Mouse (Mus musculus) Patski (cell line): Measurements from ENCODE around the gene Slc25a41. TPM values are rescaled to one million over a fixed set of nuclear protein-coding genes. Genes with fewer than 3 reads are reported as not detected.
"Not testable (repeated sequence)": the region's sequence is repeated elsewhere in the genome, so short reads cannot be mapped to it uniquely, and the experiment has no call there.

Source experiments
- ATAC-seq: fragments of 100-300 bp; one replicate; pipeline ENCODE4 v1.8.0; 2021
- CTCF ChIA-PET: fragments of 350-600 bp; sonication (Branson Sonifier 250); formaldehyde crosslinking; loops from one replicate; lab custom pipeline; 2022; ENCODE audit warnings: inconsistent platforms; lab: Charles Lee
- POLR2A ChIA-PET: fragments of 350-600 bp; sonication (Branson Sonifier 250); formaldehyde crosslinking; loops from one replicate; lab custom pipeline; 2022; ENCODE audit warnings: antibody characterized with exemption, inconsistent platforms; lab: Charles Lee
- DNase-seq: peaks from one replicate; pipeline ENCODE4 v3.0.0-alpha.2; 2011; ENCODE audit warnings: low read depth, low spot score
- H3K27me3 ChIP-seq: fragments of 371-371 bp; one replicate; pipeline ENCODE4 v1.5.1; 2021
- CTCF ChIP-seq: fragments of 100-300 bp; IDR thresholded peaks from one replicate; pipeline ENCODE4 v1.5.1; 2021
- in situ Hi-C: fragments of 300-500 bp; cut with MboI; formaldehyde crosslinking; loops from 3 replicates; pipeline ENCODE4 v1.11.1; 2018; ENCODE audit warnings: low pct_unique_long_range_greater_than_20kb, mixed read lengths
- polyA plus RNA-seq: library from polyadenylated mRNA; unstranded; gene quantifications from one replicate; pipeline ENCODE4 v1.2.3, GENCODE M21; 2021

Gene Slc25a41
- polyA plus RNA-seq, 1 experiment from 2014 or later = not detected

DNA sequence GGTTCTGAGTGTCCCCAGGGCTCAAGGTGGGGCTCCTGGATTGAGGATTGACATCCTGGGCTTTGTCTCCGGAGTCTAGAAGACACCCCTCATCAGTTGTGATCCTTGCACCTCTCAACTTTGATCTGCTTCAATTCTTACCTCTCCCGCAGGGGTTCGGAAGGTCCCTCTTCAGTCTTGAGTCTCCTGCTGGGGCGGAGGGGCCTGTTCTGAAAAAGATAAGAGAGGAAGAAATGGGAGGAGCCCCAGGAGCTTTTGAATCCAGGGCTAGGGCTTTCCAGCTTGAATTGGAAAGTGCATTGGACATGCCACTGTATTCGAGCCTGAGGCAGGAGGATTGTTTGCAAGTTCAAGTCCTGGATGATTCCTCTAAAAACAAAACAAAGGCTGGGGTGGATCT, 25.5 kb upstream of the Slc25a41 start:
- ATAC-seq = no peak
- POLR2A ChIA-PET = no interaction called here
- DNase-seq = no peak
- H3K27me3 ChIP-seq = no peaks in the 10 kb centered on the region
- no peak for TF ChIP-seq CTCF
- CTCF ChIA-PET = interaction anchor here (1.1 kb wide), 1 partner anchor 56 kb away, joined by 3 read pairs; no protein-coding TSS in a partner anchor
- in situ Hi-C loops = no loop called here

GRCm38 (mm10) chr17:57063031-57063430, 21.6 kb upstream of the Slc25a41 start:
- no peak for TF ChIP-seq CTCF
- ChIA-PET POLR2A (interaction anchor here (0.7 kb wide), 1 partner anchor 243 kb away, joined by 5 read pairs; no protein-coding TSS in a partner anchor), CTCF (no interaction called here)
- H3K27me3 ChIP-seq = no peaks in the 10 kb centered on the region
- ATAC-seq = no peak
- DNase-seq = no peak
- in situ Hi-C loops = loop anchor here (5.0 kb wide), 1 partner anchor 66 kb away; the partner anchor contains the start of gene Alkbh7

GRCm38 (mm10) chr17:57062548-57062947, 21.1 kb upstream of the Slc25a41 start:
- no peak for TF ChIP-seq CTCF

DNA sequence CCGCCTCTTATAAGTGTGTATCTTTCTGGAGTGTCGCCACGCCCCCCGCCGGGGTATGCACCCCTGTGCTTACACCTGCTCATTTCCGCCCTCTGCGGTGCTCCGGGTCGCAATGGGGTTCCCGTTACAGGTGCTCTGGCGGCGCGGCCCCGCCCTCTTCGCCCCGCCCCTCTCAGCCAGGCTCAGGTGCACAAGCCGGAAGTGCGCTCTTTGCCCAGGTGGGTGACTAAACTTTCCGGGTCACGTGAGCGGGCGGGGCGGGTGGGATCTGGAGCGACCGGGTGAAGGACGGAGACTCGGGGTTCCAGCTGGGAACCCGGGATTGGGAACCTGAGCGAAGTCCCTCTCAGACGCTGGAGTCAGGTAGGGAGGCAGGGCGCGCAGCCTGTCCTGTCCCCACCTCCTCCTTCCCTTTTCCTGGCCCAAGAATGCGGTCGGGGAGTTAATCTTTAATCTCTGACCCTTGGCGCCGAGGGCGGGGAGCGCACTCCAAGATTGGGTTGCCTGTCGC, 20.6 kb upstream of the Slc25a41 start:
- peak; percentile 25 for ATAC-seq
- POLR2A ChIA-PET = no interaction called here
- in situ Hi-C loops = loop anchor here (5.0 kb wide), 1 partner anchor 65 kb away; the partner anchor contains the start of gene Alkbh7
- CTCF ChIA-PET = no interaction called here
- no peak for DNase-seq
- no peak for TF ChIP-seq CTCF
- no peaks in the 10 kb centered on the region for H3K27me3 ChIP-seq

More at GRCm38 (mm10) chr17:57062548-57062947, 21.1 kb upstream of the Slc25a41 start:
- ATAC-seq (no peak), DNase-seq (no peak)
- CTCF ChIA-PET = no interaction called here
- H3K27me3 ChIP-seq = no peaks in the 10 kb centered on the region
- in situ Hi-C loops = loop anchor here (5.0 kb wide), 1 partner anchor 65 kb away; the partner anchor contains the start of gene Alkbh7
- POLR2A ChIA-PET = interaction anchor here (0.7 kb wide), 1 partner anchor 243 kb away, joined by 5 read pairs; no protein-coding TSS in a partner anchor

GRCm38 (mm10) chr17:57061069-57061468, 19.6 kb upstream of the Slc25a41 start:
- ChIA-PET CTCF (interaction anchor here (1.1 kb wide), 3 partner anchors 10 to 215 kb away, joined by 3 to 5 read pairs (median 3); partner anchors contain the start of gene Khsrp), POLR2A (no interaction called here)
- ATAC-seq (no peak), DNase-seq (no peak)
- H3K27me3 ChIP-seq = no peaks in the 10 kb centered on the region
- TF ChIP-seq CTCF = no peak
- in situ Hi-C loops = loop anchor here (5.0 kb wide), 1 partner anchor 64 kb away; the partner anchor contains the start of gene Alkbh7

DNA sequence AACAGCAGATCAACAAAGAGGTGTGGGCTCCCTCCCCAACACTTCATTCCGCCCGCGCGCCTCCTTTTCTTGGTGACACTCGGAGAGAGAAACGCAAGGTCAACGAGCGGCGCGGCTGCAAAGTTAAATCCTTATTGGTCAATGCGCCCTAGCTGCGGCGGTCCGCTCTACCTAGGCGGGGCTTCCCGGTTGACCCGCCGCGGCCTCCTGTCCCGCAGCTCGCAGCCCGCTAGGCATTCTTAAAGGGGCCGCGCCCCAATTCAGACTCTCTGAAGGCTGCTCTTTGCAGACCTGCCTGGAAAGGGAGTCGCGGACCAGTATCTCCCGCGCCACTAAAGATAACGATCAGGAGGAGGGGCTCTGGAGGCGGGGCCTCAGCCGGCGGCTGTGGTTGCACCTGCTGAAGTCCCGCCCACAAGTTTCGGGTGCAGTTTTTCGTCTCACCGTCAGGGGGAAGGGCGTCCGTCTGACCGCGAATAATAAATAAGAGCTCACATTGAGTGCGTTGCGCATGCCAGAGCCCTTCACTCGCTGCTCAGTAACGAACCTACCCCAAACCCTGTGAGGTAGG, 18.9 kb upstream of the Slc25a41 start:
- peak; percentile 73 for DNase-seq
- H3K27me3 ChIP-seq = no peaks in the 10 kb centered on the region
- peak; percentile 88 for ATAC-seq
- TF ChIP-seq CTCF = no peak
- in situ Hi-C loops = loop anchor here (5.0 kb wide), 1 partner anchor 63 kb away; the partner anchor contains the start of gene Alkbh7
- CTCF ChIA-PET = interaction anchor here (1.1 kb wide), 3 partner anchors 11 to 216 kb away, joined by 3 to 5 read pairs (median 3); partner anchors contain the start of gene Khsrp
- POLR2A ChIA-PET = no interaction called here

DNA sequence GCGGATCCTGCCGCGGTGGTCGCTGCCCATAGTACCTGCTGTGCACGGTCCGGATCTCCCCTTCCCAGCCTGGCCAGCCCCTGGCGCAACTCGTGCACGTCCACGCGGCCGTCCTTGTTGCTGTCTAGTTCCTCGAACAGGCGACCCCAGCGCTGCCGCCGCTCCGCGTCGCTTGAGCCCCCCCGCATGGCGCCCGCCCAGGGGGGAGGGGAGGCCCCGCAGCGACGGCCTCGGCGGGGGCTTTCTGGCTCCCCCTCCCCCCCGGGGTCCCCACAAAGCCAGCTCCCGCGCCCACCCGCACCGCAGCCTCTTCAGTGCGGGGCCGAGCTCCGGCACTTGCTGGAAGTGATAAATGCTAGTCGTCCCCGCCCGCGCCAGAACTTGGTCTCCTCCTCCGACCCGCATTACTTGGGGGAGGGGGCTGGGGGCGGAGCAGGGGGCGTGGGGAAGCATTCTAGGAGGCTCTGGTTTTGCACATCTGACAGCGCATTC, 18.1 kb upstream of the Slc25a41 start, which contains the start of gene Slc25a23:
Gene Slc25a23, minus strand, starts transcription at position 378 of the 492 bp plus-strand sequence.
- peak; percentile 30 for DNase-seq
- peak; percentile 50 for ATAC-seq
- POLR2A ChIA-PET = no interaction called here
- in situ Hi-C loops = no loop called here
- TF ChIP-seq CTCF = no peak
- CTCF ChIA-PET = no interaction called here
- H3K27me3 ChIP-seq = no peaks in the 10 kb centered on the region

- no peak for DNase-seq
- ATAC-seq = no peak
- POLR2A ChIA-PET = no interaction called here
- in situ Hi-C loops = no loop called here
- no peaks in the 10 kb centered on the region for H3K27me3 ChIP-seq
- CTCF ChIA-PET = no interaction called here
- no peak for TF ChIP-seq CTCF
Measured at GRCm38 (mm10) chr17:57058891-57059485, 17.5 kb upstream of the Slc25a41 start, which contains the start of gene Crb3. Gene Crb3 (plus strand): TSS chr17:57059105.

DNA sequence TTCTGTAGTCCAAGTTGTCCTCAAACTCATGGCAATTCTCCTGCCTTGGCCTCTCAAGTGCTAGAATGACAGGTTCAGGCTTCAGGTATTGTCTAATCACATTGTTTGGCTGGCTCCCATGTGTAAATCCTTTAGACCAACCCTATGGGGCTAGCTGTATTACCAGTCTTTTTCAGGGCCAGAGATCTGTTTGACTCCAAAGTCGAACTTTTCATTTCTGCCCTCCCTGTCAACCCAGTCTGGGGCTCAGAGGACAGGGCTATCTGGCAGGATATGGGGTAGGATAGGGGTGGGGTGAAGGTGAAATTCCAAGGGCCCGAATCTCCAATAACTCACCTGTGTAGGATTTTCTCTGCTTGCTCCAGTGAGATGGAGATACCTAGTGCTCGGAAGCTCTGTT, 14.8 kb upstream of the Slc25a41 start:
- ChIA-PET POLR2A (interaction anchor here (0.7 to 1.0 kb wide), 2 partner anchors 26 to 236 kb away, joined by 4 to 5 read pairs; no protein-coding TSS in a partner anchor), CTCF (interaction anchor here (1.5 kb wide), 1 partner anchor 25 kb away, joined by 3 read pairs; the partner anchor contains the start of gene Khsrp)
- no peaks in the 10 kb centered on the region for H3K27me3 ChIP-seq
- TF ChIP-seq CTCF = no peak
- no peak for DNase-seq
- in situ Hi-C loops = no loop called here
- no peak for ATAC-seq

DNA sequence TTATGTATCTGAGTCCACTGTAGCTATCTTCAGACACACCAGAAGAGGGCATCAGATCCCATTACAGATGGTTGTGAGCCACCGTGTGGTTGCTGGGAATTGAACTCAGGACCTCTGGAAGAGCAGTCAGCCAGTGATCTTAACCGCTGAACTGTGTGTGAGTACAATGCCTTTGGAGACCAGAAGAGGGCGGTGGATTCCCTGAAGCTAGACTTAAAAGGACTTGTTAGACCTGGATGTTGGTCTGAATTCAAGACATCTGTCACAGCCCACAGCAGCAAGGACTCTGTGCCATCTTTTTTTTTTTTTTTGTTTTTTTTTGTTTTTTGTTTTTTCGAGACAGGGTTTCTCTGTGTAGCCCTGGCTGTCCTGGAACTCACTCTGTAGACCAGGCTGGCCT, 10.2 kb upstream of the Slc25a41 start:
- POLR2A ChIA-PET, H3K27me3 ChIP-seq, ATAC-seq, in situ Hi-C loops, DNase-seq: not testable (repeated sequence)
- CTCF ChIA-PET = interaction anchor here (0.7 kb wide), 1 partner anchor 174 kb away, joined by 4 read pairs; no protein-coding TSS in a partner anchor
